Mouse (Mus musculus) lung, postnatal 0 days (tissue): ENCODE data around the gene Srsf10. TPM values are rescaled to one million over a fixed set of nuclear protein-coding genes. Genes with fewer than 3 reads are reported as not detected.

Experiments
- ATAC-seq: fragments of 200-750 bp; cut with Nextera tagmentation; 2 replicates; pipeline ENCODE4 v1.8.0; 2017; ENCODE audit warnings: moderate library complexity
- DNase-seq: peaks from one replicate; pipeline ENCODE4 v3.0.0-alpha.2; 2016; ENCODE audit warnings: low spot score
- H3K27ac ChIP-seq: fragments of 300-500 bp; sonication (generic); 2 replicates; pipeline ENCODE4 v1.5.1; 2014; ENCODE audit warnings: antibody characterized with exemption, mild to moderate bottlenecking, low read length, mixed read lengths
- H3K27me3 ChIP-seq: fragments of 300-500 bp; sonication (generic); replicated peaks from 2 replicates; pipeline ENCODE4 v1.6.1; 2014; ENCODE audit warnings: low read length, mixed read lengths; ENCODE audit not compliant: insufficient read depth
- H3K36me3 ChIP-seq: fragments of 300-500 bp; sonication (generic); 2 replicates; pipeline ENCODE4 v1.6.1; 2014; ENCODE audit warnings: low read length, mixed read lengths; ENCODE audit not compliant: insufficient read depth
- H3K4me1 ChIP-seq: fragments of 300-500 bp; sonication (generic); 2 replicates; pipeline ENCODE4 v1.6.1; 2014; ENCODE audit warnings: antibody characterized with exemption, low read depth, low read length, mixed read lengths; ENCODE audit not compliant: insufficient read depth
- H3K4me2 ChIP-seq: fragments of 300-500 bp; sonication (generic); replicated peaks from 2 replicates; pipeline ENCODE4 v1.6.1; 2014; ENCODE audit warnings: low read depth, mild to moderate bottlenecking, low read length, moderate library complexity, mixed read lengths
- H3K4me3 ChIP-seq: fragments of 300-500 bp; sonication (generic); 2 replicates; pipeline ENCODE4 v1.5.1; 2014; ENCODE audit warnings: low read depth, low read length
- H3K9ac ChIP-seq: fragments of 300-500 bp; sonication (generic); replicated peaks from 2 replicates; pipeline ENCODE4 v1.6.1; 2014; ENCODE audit warnings: low read depth, mild to moderate bottlenecking
- H3K9me3 ChIP-seq: fragments of 300-500 bp; sonication (generic); 2 replicates; pipeline ENCODE4 v1.6.1; 2016; ENCODE audit warnings: low read length, mixed read lengths
- CTCF ChIP-seq: IDR thresholded peaks from 2 replicates; pipeline ENCODE4 v1.5.1; 2016; ENCODE audit warnings: antibody characterized with exemption, mild to moderate bottlenecking
- EP300 ChIP-seq: IDR thresholded peaks from 2 replicates; pipeline ENCODE4 v1.6.1; 2016; ENCODE audit warnings: antibody characterized with exemption, mild to moderate bottlenecking, control low read depth
- WGBS: fragments of 180-500 bp; shearing (Covaris S2); extraction: QIAGEN DNeasy Blood & Tissue Kit; methylation state at CpG from one replicate; pipeline ENCODE4 v1.1.7; 2014; 5-methylcytosine and 5-hydroxymethylcytosine counted together
- polyA plus RNA-seq: library from polyadenylated mRNA; unstranded; fragments of >200 nt; fragmentation: Nextera tagmentation; extraction: Ambion mirVana; gene quantifications from 2 replicates; pipeline ENCODE4 v1.2.1, GENCODE M21; 2015

Gene Srsf10
- polyA plus RNA-seq, 1 experiment from 2014 or later = 153 TPM

- no peak for TF ChIP-seq EP300
- TF ChIP-seq CTCF = no peak
- H3K9ac ChIP-seq = no peak overlapping the region
- no peaks in the 10 kb centered on the region for H3K36me3 ChIP-seq
- peak overlapping the region; percentile 32; the same call in 1 of the 2 replicates for H3K27ac ChIP-seq
- DNase-seq (peak; percentile 69), ATAC-seq (no peak)
- 60% methylated on average over 13 of the region's 13 CpGs for WGBS
- no peak overlapping the region for H3K4me3 ChIP-seq
- no peaks in the 10 kb centered on the region for H3K27me3 ChIP-seq
- H3K4me1 ChIP-seq = peaks cover 4% of the 10 kb centered on the region; the same call in 1 of the 2 replicates
- H3K9me3 ChIP-seq = no peaks in the 10 kb centered on the region
- H3K4me2 ChIP-seq = no peak overlapping the region
Observed at GRCm38 (mm10) chr4:135918635-135919279, 63.2 kb downstream of the Srsf10 start.

GRCm38 (mm10) chr4:135919280-135919639 is 63.7 kb downstream of the Srsf10 start:
- Histone ChIP-seq H3K4me3 (no peak overlapping the region), H3K27ac (peak overlapping the region; percentile 20; the same call in 1 of the 2 replicates)
- DNase-seq = no peak

More at GRCm38 (mm10) chr4:135919280-135919639, 63.7 kb downstream of the Srsf10 start:
- no peak overlapping the region for H3K4me2 ChIP-seq
- no peaks in the 10 kb centered on the region for H3K36me3 ChIP-seq
- H3K9me3 ChIP-seq = no peaks in the 10 kb centered on the region
- no peak for TF ChIP-seq EP300
- no peak for TF ChIP-seq CTCF
- H3K4me1 ChIP-seq = peaks cover 4% of the 10 kb centered on the region; the same call in 1 of the 2 replicates
- WGBS = 68% methylated on average over 3 of the region's 3 CpGs
- H3K27me3 ChIP-seq = no peaks in the 10 kb centered on the region
- ATAC-seq = no peak
- no peak overlapping the region for H3K9ac ChIP-seq

Other genes with a start within 250 kb of the Srsf10 start
- gene Ifnlr1, start 169.5 kb upstream of the Srsf10 start, polyA plus RNA-seq = 2.7 and 3.7 TPM in 2 replicates
- not detected in 2 replicates for gene Il22ra1, start 127.6 kb upstream of the Srsf10 start, polyA plus RNA-seq
- gene Myom3, start 96.0 kb upstream of the Srsf10 start, polyA plus RNA-seq = 3.0 and 3.3 TPM in 2 replicates
- gene Pnrc2, start 18.1 kb downstream of the Srsf10 start, polyA plus RNA-seq = 139 and 145 TPM in 2 replicates
- gene Cnr2, start 39.6 kb downstream of the Srsf10 start, polyA plus RNA-seq = 1.9 and 2.2 TPM in 2 replicates
- gene Fuca1, start 65.0 kb downstream of the Srsf10 start, polyA plus RNA-seq = 107 and 131 TPM in 2 replicates
- 63.6 and 67.7 TPM in 2 replicates for gene Hmgcl, start 90.7 kb downstream of the Srsf10 start, polyA plus RNA-seq
- 37.0 and 40.5 TPM in 2 replicates for gene Gale, start 108.0 kb downstream of the Srsf10 start, polyA plus RNA-seq
- 103 and 115 TPM in 2 replicates for gene Lypla2, start 116.9 kb downstream of the Srsf10 start, polyA plus RNA-seq
- 35.3 and 39.6 TPM in 2 replicates for gene Pithd1, start 131.5 kb downstream of the Srsf10 start, polyA plus RNA-seq
- 25.6 and 26.8 TPM in 2 replicates for gene Eloa, start 166.0 kb downstream of the Srsf10 start, polyA plus RNA-seq
- 325 and 355 TPM in 2 replicates for gene Rpl11, start 197.7 kb downstream of the Srsf10 start, polyA plus RNA-seq